Mouse (Mus musculus) cortical plate, adult 2 months (tissue): ENCODE measurements around the gene Mbtps2. TPM values are rescaled to one million over a fixed set of nuclear protein-coding genes. Genes with fewer than 3 reads are reported as not detected.

ENCODE experiments used
- H3K27ac ChIP-seq: fragments of 200-500 bp; 2 replicates; pipeline ENCODE4 v1.5.1; 2012; ENCODE audit warnings: low read length, control low read depth, inconsistent platforms; ENCODE audit not compliant: insufficient read depth
- H3K4me1 ChIP-seq: fragments of 200-500 bp; 2 replicates; pipeline ENCODE4 v1.6.1; 2011; ENCODE audit warnings: low read length; ENCODE audit not compliant: control insufficient read depth, insufficient read depth
- H3K4me3 ChIP-seq: fragments of 200-500 bp; 2 replicates; pipeline ENCODE4 v1.5.1; 2011; ENCODE audit warnings: mild to moderate bottlenecking, low read length, control low read depth; ENCODE audit not compliant: insufficient read depth
- CTCF ChIP-seq: fragments of 200-500 bp; IDR thresholded peaks from 2 replicates; pipeline ENCODE4 v1.5.1; 2011; ENCODE audit warnings: mild to moderate bottlenecking, control low read depth, low read length; ENCODE audit not compliant: insufficient read depth; ENCODE audit errors: extremely low read depth
- POLR2A ChIP-seq: fragments of 200-500 bp; IDR thresholded peaks from 2 replicates; pipeline ENCODE4 v1.6.1; 2011; ENCODE audit warnings: mild to moderate bottlenecking, low read length, control low read depth; ENCODE audit not compliant: insufficient read depth; ENCODE audit errors: extremely low read depth
- polyA plus RNA-seq: library from polyadenylated mRNA; depleted of rRNA; stranded (reverse); fragments of >200 nt; gene quantifications from 2 replicates; pipeline ENCODE4 v1.2.3, GENCODE M21; 2012; rRNA removed

The Mbtps2 gene
- 25.1 and 26.4 TPM in 2 replicates for polyA plus RNA-seq

- Histone ChIP-seq H3K4me3 (peak within 1 kb of the TSS; percentile 60), H3K4me1 (no peaks in the 10 kb centered on the region; the same call in 1 of the 2 replicates), H3K27ac (peak within 1 kb of the TSS; percentile 76; the same call in 1 of the 2 replicates)
- TF ChIP-seq POLR2A (no peak; the same call in 1 of the 2 replicates), CTCF (no peak)
Observed at GRCm38 (mm10) chrX:157598186-157598996, at the start of gene Mbtps2. Gene Mbtps2, minus strand, starts transcription at chrX:157598715.

GRCm38 (mm10) chrX:157646399-157646798, 47.9 kb upstream of the Mbtps2 start:
- no peak overlapping the region for H3K4me3 ChIP-seq
- no peaks in the 10 kb centered on the region for H3K4me1 ChIP-seq
- no peak overlapping the region for H3K27ac ChIP-seq
- TF ChIP-seq CTCF = no peak
- TF ChIP-seq POLR2A = no peak

- H3K4me1 ChIP-seq = no peaks in the 10 kb centered on the region
- TF ChIP-seq POLR2A (no peak), CTCF (no peak)
- H3K27ac ChIP-seq = no peak overlapping the region
- H3K4me3 ChIP-seq = no peak overlapping the region
Observed at GRCm38 (mm10) chrX:157644700-157645099, 46.2 kb upstream of the Mbtps2 start.

- Histone ChIP-seq H3K4me3 (no peak overlapping the region), H3K4me1 (no peaks in the 10 kb centered on the region), H3K27ac (no peak overlapping the region)
- TF ChIP-seq CTCF = peak; percentile 78
- TF ChIP-seq POLR2A = no peak
Observed at GRCm38 (mm10) chrX:157644300-157644699, 45.8 kb upstream of the Mbtps2 start.

GRCm38 (mm10) chrX:157642856-157643255, 44.3 kb upstream of the Mbtps2 start:
- Histone ChIP-seq H3K4me1 (no peaks in the 10 kb centered on the region), H3K27ac (no peak overlapping the region), H3K4me3 (no peak overlapping the region)
- TF ChIP-seq CTCF (no peak), POLR2A (no peak)

GRCm38 (mm10) chrX:157637253-157637652, 38.7 kb upstream of the Mbtps2 start:
- Histone ChIP-seq H3K4me1 (no peaks in the 10 kb centered on the region), H3K27ac (no peak overlapping the region), H3K4me3 (no peak overlapping the region)
- no peak for TF ChIP-seq POLR2A
- no peak for TF ChIP-seq CTCF

- TF ChIP-seq POLR2A (no peak), CTCF (no peak)
- Histone ChIP-seq H3K27ac (no peak overlapping the region), H3K4me1 (no peaks in the 10 kb centered on the region), H3K4me3 (no peak overlapping the region)
Observed at GRCm38 (mm10) chrX:157633676-157634414, 35.3 kb upstream of the Mbtps2 start.

GRCm38 (mm10) chrX:157630341-157630740, 31.8 kb upstream of the Mbtps2 start:
- no peak overlapping the region for H3K27ac ChIP-seq
- TF ChIP-seq POLR2A (no peak), CTCF (no peak)
- H3K4me1 ChIP-seq = no peaks in the 10 kb centered on the region
- no peak overlapping the region for H3K4me3 ChIP-seq

- Histone ChIP-seq H3K4me1 (no peaks in the 10 kb centered on the region), H3K27ac (no peak overlapping the region), H3K4me3 (no peak overlapping the region)
- TF ChIP-seq CTCF (no peak), POLR2A (no peak)
Observed at GRCm38 (mm10) chrX:157612894-157613293, 14.4 kb upstream of the Mbtps2 start.
